Mouse (Mus musculus) adrenal gland, postnatal 25 days (tissue): ENCODE data around the gene Sirt6. TPM values are rescaled to one million over a fixed set of nuclear protein-coding genes. Genes with fewer than 3 reads are reported as not detected.

Experiments
- DNase-seq: peaks from one replicate; pipeline ENCODE4 v3.0.0; 2021; ENCODE audit warnings: mixed read lengths
- total RNA-seq: library from RNA; stranded (reverse); gene quantifications from 2 replicates; pipeline ENCODE4 v1.2.3, GENCODE M21; 2021

Sirt6 gene
- total RNA-seq, 1 experiment from 2014 or later, result 30.2 TPM

DNA sequence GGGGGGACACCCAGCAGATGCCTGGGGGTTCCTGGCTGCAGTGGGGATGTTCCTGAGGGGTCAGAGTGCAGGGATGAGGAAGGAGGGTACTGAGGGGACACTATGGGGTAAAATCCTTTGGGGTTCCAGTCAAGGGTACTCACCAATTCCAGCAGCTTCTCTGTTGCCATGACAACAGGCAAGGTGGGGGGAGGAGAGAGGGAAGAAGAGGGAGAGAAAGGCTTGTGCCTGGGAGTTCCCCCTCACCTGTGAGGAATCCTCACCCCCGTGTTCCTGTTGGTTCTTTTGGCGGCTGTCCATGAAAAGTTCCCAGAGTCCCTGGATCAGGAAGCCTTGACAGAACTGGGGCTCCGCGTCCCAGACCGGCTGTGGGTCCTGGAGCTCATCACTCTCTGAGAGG is 32.0 kb downstream of the Sirt6 start:
- no peak for DNase-seq

GRCm38 (mm10) chr10:81593935-81594334 is 33.7 kb downstream of the Sirt6 start:
- DNase-seq, result no peak

- no peak for DNase-seq
These were observed 34.4 kb downstream of the Sirt6 start for GRCm38 (mm10) chr10:81593223-81593622.

- no peak for DNase-seq
These were observed 35.0 kb downstream of the Sirt6 start for GRCm38 (mm10) chr10:81592631-81593030.

GRCm38 (mm10) chr10:81591846-81592245 is 35.8 kb downstream of the Sirt6 start:
- no peak for DNase-seq

- DNase-seq, result no peak
These were observed 38.9 kb downstream of the Sirt6 start for GRCm38 (mm10) chr10:81588739-81589138.

DNA sequence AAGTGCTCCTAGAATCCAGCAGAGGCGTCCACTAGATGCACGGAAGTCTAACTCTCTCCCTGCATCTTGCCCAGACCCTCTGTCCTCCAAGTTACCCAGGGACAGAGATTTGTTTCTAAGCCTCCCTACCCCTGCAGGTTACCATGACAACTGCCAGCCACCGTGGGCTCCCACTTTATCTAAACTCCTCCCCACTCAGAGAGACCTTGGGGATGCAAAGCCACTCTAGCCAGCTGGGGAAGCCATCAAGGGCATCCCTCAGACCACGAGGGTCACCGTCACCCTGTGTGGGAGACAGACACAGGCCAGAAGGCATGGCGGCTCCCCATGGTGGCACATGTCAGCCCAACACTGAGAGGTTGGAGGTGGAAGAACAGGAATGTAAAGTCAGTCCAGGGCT is 44.2 kb downstream of the Sirt6 start:
- DNase-seq, result no peak

DNA sequence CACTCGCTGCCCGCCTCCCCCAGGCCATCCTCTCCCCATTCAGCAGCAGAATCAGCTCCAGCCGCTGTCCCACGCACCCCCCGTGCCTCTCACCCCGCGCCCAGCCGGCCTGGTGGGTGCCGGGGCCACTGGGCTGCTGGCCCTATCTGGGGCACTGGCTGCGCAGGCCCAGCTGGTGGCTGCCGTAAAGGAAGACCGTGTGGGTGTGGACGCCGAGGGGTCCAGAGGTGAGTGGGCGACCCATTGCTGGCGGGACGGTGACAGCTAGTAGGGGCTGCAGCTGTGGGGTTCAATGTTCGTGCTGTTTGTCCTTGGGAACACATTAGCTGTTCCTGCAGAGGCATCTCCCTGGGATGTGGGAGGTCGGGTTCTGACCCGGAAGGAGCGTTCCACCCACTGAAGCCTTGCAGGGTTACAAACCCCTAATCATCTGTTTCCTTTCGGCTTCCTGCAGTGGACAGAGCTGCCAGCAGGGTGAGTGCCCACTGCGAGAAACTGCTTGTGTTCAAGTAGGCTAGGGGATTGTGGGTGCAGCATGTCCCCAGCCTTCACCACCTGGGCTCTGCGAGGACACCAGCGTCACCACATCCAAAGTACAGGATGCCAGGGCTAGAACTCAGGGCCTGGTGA is 47.0 kb downstream of the Sirt6 start:
- no peak for DNase-seq

- DNase-seq, result no peak
These were observed 47.6 kb downstream of the Sirt6 start for GRCm38 (mm10) chr10:81579967-81580366.

- DNase-seq, result no peak
These were observed 51.9 kb downstream of the Sirt6 start for GRCm38 (mm10) chr10:81575695-81576094.

DNA sequence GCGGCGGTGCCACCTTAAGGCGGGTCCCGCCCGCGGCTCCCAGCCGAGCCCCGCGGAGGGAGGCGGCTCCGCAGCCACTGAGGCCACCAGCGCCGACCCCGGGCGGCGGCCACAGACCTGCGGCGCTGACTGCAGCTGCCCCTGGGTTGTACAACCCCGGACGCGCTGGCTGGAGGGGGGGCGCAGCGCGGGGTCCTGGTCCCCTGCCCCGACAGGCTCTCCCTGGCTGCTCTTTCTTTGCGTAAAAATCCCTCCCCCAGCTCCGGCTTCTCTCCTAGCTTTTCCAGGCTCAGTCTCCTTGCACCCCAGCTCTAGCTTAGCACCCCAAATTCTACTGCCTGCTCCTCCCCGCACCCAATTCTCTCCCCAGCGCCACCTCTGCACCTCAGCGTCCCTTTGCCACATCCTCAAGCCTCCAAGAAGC is 52.4 kb downstream of the Sirt6 start:
- peak; percentile 70 for DNase-seq

DNA sequence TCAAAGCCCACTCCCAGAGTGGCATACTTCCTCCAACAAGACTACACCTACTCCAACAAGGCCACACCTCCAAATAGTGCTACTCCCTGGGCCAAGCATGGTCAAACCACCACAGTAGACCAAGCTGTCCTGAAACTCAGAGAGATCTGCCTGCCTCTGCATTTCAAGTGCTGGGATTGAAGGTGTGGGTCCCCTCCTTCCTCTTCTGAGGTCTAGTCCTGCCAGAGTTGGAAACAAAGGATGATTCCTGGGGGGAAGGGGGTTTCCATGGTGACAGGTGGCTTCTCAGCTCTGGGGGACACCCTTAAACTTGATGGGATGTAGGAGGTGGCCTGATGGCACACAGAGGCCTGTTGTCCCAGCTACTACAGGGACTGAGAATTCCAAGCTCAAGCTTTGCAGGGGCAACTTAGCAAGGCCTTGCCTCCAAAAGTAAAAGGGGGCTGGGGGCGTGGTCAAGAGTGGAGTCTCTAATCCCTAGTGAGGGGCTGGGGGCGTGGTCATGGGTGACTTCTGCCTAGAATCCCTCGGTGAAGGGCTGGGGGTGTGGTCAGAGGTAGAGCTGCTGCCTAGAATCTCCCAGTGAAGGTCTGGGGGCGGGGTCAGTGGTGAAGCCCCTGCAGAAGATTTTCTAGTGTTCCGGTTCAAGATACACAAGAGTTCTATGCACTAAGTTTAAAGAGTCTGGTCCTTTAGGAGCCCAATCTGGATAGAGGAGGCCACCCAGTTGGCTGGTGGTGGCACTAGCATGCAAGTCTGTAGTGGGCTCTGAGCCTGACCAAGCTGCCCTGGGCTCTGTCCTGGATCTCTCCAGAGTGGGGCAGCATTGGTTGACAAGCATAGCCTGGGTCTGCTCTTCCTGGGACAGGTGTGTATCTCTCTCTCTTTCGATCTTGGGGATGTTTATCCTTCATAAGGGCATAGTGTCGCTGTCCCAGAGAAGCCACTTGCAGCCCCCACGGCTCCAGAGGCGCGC is 53.2 kb downstream of the Sirt6 start, which contains the start of gene Tle2:
Gene Tle2, plus strand, starts transcription at position 481 of the 976 bp plus-strand sequence.
- DNase-seq, result no peak

DNA sequence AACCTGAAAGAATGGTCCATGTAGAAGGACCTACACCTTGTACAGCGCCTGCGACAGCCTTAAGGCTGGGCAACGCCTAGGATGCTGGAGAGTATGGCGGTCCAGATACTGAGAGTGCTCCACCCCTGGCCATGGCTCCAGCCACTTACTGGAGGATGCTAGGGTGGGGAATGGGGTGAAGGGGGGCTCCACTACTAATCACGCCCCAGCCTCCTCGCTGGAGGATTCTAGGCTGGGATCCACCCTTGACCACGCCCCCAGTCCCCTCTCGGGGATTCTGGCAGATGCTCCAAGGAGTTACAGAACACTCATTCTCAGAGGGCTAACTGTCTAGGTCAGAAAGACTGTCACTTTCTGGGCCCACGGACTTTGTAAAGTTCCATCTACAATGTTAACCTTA is 54.6 kb downstream of the Sirt6 start:
- DNase-seq, result no peak

DNA sequence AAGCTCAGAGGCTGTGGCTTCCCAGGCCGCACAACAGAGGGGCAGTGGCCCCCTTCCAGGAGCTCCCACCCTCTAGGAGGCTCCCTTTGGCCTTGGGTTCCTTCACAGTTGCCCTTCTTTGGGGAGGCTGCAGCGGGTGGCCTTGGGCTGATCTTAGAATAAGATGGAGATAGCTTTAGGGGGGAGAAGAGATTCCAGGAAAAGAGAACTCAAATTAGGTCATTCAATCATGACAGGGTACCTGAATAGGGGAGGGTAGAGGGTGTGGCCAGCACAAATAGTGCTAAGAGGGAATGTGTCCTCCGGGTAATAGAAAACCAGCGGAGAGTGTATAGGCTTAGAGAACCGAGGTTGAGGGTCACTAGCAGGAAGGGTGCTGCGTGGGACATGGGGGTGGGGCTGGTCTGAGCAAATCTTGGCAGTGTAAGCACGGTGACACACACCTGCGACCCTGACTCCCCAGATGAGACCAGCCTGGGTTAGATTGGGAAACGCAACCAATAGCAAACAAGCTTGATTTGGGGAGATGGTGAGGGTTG is 55.4 kb downstream of the Sirt6 start:
- DNase-seq, result no peak

Other genes starting within 250 kb of the Sirt6 start
- 49.3 and 51.6 TPM in 2 replicates for gene Fzr1, start 249.3 kb downstream of the Sirt6 start, total RNA-seq
- gene Dohh, start 243.4 kb downstream of the Sirt6 start, total RNA-seq, result 48.4 and 52.7 TPM in 2 replicates
- 1.7 TPM in 2 replicates for gene Gm48551, start 243.3 kb downstream of the Sirt6 start, total RNA-seq
- gene Gm48552, start 238.8 kb downstream of the Sirt6 start, total RNA-seq, result 1.5 TPM in 1 of 2 replicates, not detected in the other
- 1.4 TPM in 1 of 2 replicates, not detected in the other for gene Smim24, start 234.7 kb downstream of the Sirt6 start, total RNA-seq
- gene Nfic, start 172.2 kb downstream of the Sirt6 start, total RNA-seq, result 100 and 129 TPM in 2 replicates
- gene Celf5, start 145.1 kb downstream of the Sirt6 start, total RNA-seq, result 0.43 and 1.2 TPM in 2 replicates
- 120 and 128 TPM in 2 replicates for gene Ncln, start 131.4 kb downstream of the Sirt6 start, total RNA-seq
- 0.85 and 1.4 TPM in 2 replicates for gene S1pr4, start 127.7 kb downstream of the Sirt6 start, total RNA-seq
- 0.61 TPM in 1 of 2 replicates, not detected in the other for gene Gna15, start 103.6 kb downstream of the Sirt6 start, total RNA-seq
- 76.8 and 77.9 TPM in 2 replicates for gene Gna11, start 82.6 kb downstream of the Sirt6 start, total RNA-seq
- 983 and 1,070 TPM in 2 replicates for gene Aes, start 68.3 kb downstream of the Sirt6 start, total RNA-seq
- gene Tle2, start 53.2 kb downstream of the Sirt6 start, total RNA-seq, result 52.8 and 67.8 TPM in 2 replicates
- gene Tle6, start 26.7 kb downstream of the Sirt6 start, total RNA-seq, result 26.4 and 37.4 TPM in 2 replicates
- 2.4 and 2.6 TPM in 2 replicates for gene BC025920, start 21.5 kb downstream of the Sirt6 start, total RNA-seq
- 30.5 and 37.8 TPM in 2 replicates for gene Ankrd24, start 743 bp upstream of the Sirt6 start, total RNA-seq
- 3.2 and 3.6 TPM in 2 replicates for gene Gm10778, start 21.3 kb upstream of the Sirt6 start, total RNA-seq
- gene Zfp433, start 77.0 kb upstream of the Sirt6 start, total RNA-seq, result 6.9 and 9.4 TPM in 2 replicates
- 3.7 and 3.9 TPM in 2 replicates for gene Gm3055, start 143.4 kb upstream of the Sirt6 start, total RNA-seq
- 1.6 and 2.1 TPM in 2 replicates for gene Gm4767, start 184.4 kb upstream of the Sirt6 start, total RNA-seq
- 1.1 and 3.1 TPM in 2 replicates for gene Gm32687, start 236.1 kb upstream of the Sirt6 start, total RNA-seq